Mouse (Mus musculus) limb, embryonic 11.5 days (tissue): ENCODE data around the gene Crygs. TPM values are rescaled to one million over a fixed set of nuclear protein-coding genes. Genes with fewer than 3 reads are reported as not detected.

Experiments
- ATAC-seq: fragments of 200-750 bp; cut with Nextera tagmentation; 2 replicates; pipeline ENCODE4 v1.8.0; 2017; ENCODE audit warnings: low read depth; ENCODE audit not compliant: insufficient number of reproducible peaks, low FRiP score, low TSS enrichment
- DNase-seq: peaks from one replicate; pipeline ENCODE4 v3.0.0-alpha.2; 2015; ENCODE audit warnings: low spot score
- H3K27ac ChIP-seq: fragments of 300-500 bp; sonication (generic); replicated peaks from 2 replicates; pipeline ENCODE4 v1.5.1; 2014; ENCODE audit warnings: low read depth, mild to moderate bottlenecking, low read length
- H3K27me3 ChIP-seq: fragments of 300-500 bp; sonication (generic); 2 replicates; pipeline ENCODE4 v1.6.1; 2014; ENCODE audit warnings: mild to moderate bottlenecking, low read length, mixed read lengths; ENCODE audit not compliant: control insufficient read depth, insufficient read depth
- H3K36me3 ChIP-seq: fragments of 300-500 bp; sonication (generic); 2 replicates; pipeline ENCODE4 v1.6.1; 2014; ENCODE audit warnings: mild to moderate bottlenecking, low read length, moderate library complexity, mixed read lengths; ENCODE audit not compliant: control insufficient read depth, insufficient read depth
- H3K4me1 ChIP-seq: fragments of 300-500 bp; sonication (generic); 2 replicates; pipeline ENCODE4 v1.6.1; 2014; ENCODE audit warnings: low read length, mixed read lengths; ENCODE audit not compliant: control insufficient read depth, insufficient read depth
- H3K4me2 ChIP-seq: fragments of 300-500 bp; sonication (generic); 2 replicates; pipeline ENCODE4 v1.6.1; 2014; ENCODE audit warnings: low read depth, mild to moderate bottlenecking, moderate library complexity; ENCODE audit not compliant: severe bottlenecking
- H3K4me3 ChIP-seq: fragments of 300-500 bp; sonication (generic); 2 replicates; pipeline ENCODE4 v1.5.1; 2014; ENCODE audit warnings: low read depth, low read length
- H3K9ac ChIP-seq: fragments of 300-500 bp; sonication (generic); 2 replicates; pipeline ENCODE4 v1.6.1; 2014; ENCODE audit warnings: mild to moderate bottlenecking, low read length
- H3K9me3 ChIP-seq: fragments of 300-500 bp; sonication (generic); 2 replicates; pipeline ENCODE4 v1.6.1; 2016; ENCODE audit warnings: low read length; ENCODE audit not compliant: control insufficient read depth
- WGBS: fragments of 180-500 bp; shearing (Covaris S2); extraction: QIAGEN DNeasy Blood & Tissue Kit; methylation state at CpG from one replicate; pipeline ENCODE4 v1.1.7; 2014; 5-methylcytosine and 5-hydroxymethylcytosine counted together
- polyA plus RNA-seq: library from polyadenylated mRNA; unstranded; fragments of >200 nt; fragmentation: Nextera tagmentation; extraction: Ambion mirVana; gene quantifications from 2 replicates; pipeline ENCODE4 v1.2.1, GENCODE M21; 2014

Crygs gene
- polyA plus RNA-seq, 1 experiment from 2014 or later, result not detected

- H3K9me3 ChIP-seq, result no peaks in the 10 kb centered on the region
- WGBS, result 5% methylated on average over 26 of the region's 26 CpGs
- DNase-seq (peak; percentile 84), ATAC-seq (peak; percentile 73)
- peak overlapping the region; percentile 85 for H3K4me2 ChIP-seq
- peak overlapping the region; percentile 71 for H3K9ac ChIP-seq
- peak overlapping the region; percentile 37 for H3K4me3 ChIP-seq
- no peak overlapping the region for H3K27ac ChIP-seq
- H3K4me1 ChIP-seq, result no peaks in the 10 kb centered on the region
- H3K27me3 ChIP-seq, result no peaks in the 10 kb centered on the region
- H3K36me3 ChIP-seq, result peaks cover 3% of the 10 kb centered on the region; the same call in 1 of the 2 replicates
Measured at GRCm38 (mm10) chr16:22844061-22844801, 32.9 kb upstream of the Crygs start.

DNA sequence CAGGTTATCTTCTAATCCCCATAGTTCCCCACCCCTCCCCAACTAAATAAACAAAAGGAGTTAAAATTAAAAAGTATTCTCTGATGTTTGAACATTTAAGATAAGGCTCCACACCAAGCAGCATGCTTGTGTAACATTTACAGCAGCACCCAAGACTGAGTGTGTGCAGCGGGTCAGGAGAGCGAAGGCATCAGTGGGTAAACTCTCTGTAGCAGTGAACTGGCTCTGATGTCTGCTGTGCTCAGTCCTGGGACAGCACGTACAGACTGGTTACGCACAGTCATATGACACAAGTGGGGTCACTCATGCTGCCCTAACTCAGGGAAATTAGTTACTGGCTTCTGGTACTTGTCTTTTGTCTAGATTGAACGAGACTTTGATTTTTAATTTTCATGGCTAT is 31.5 kb upstream of the Crygs start:
- H3K27ac ChIP-seq, result no peak overlapping the region
- WGBS, result 92% methylated on average over 5 of the region's 5 CpGs
- no peak overlapping the region for H3K9ac ChIP-seq
- peaks cover 6% of the 10 kb centered on the region; the same call in 1 of the 2 replicates for H3K36me3 ChIP-seq
- no peaks in the 10 kb centered on the region for H3K27me3 ChIP-seq
- no peak overlapping the region for H3K4me2 ChIP-seq
- H3K9me3 ChIP-seq, result no peaks in the 10 kb centered on the region
- no peak for DNase-seq
- H3K4me1 ChIP-seq, result no peaks in the 10 kb centered on the region
- no peak overlapping the region for H3K4me3 ChIP-seq
- ATAC-seq, result no peak

- H3K4me1 ChIP-seq, result no peaks in the 10 kb centered on the region
- no peak overlapping the region for H3K9ac ChIP-seq
- DNase-seq, result no peak
- no peak overlapping the region for H3K27ac ChIP-seq
- H3K4me3 ChIP-seq, result no peak overlapping the region
- ATAC-seq, result no peak
- H3K36me3 ChIP-seq, result peaks cover 6% of the 10 kb centered on the region; the same call in 1 of the 2 replicates
- no peak overlapping the region for H3K4me2 ChIP-seq
- 92% methylated on average over 3 of the region's 3 CpGs for WGBS
- H3K27me3 ChIP-seq, result no peaks in the 10 kb centered on the region
- H3K9me3 ChIP-seq, result no peaks in the 10 kb centered on the region
Measured at GRCm38 (mm10) chr16:22839146-22839857, 27.9 kb upstream of the Crygs start.

GRCm38 (mm10) chr16:22832932-22833525 is 21.7 kb upstream of the Crygs start:
- no peak for ATAC-seq
- no peaks in the 10 kb centered on the region for H3K4me1 ChIP-seq
- H3K27me3 ChIP-seq, result no peaks in the 10 kb centered on the region
- H3K4me3 ChIP-seq, result no peak overlapping the region
- 94% methylated on average over 3 of the region's 3 CpGs for WGBS
- H3K4me2 ChIP-seq, result no peak overlapping the region
- peaks cover 5% of the 10 kb centered on the region; the same call in 1 of the 2 replicates for H3K36me3 ChIP-seq
- no peak overlapping the region for H3K9ac ChIP-seq
- no peak overlapping the region for H3K27ac ChIP-seq
- no peak for DNase-seq
- H3K9me3 ChIP-seq, result no peaks in the 10 kb centered on the region

- Histone ChIP-seq H3K27ac (no peak overlapping the region), H3K9me3 (no peaks in the 10 kb centered on the region), H3K36me3 (peaks cover 4% of the 10 kb centered on the region), H3K4me1 (no peaks in the 10 kb centered on the region), H3K9ac (no peak overlapping the region), H3K4me3 (no peak overlapping the region), H3K27me3 (no peaks in the 10 kb centered on the region), H3K4me2 (no peak overlapping the region)
- peak; percentile 24 for DNase-seq
- WGBS, result 65% methylated on average over 8 of the region's 8 CpGs
- ATAC-seq, result no peak
Measured at GRCm38 (mm10) chr16:22820731-22821130, 9.4 kb upstream of the Crygs start.

DNA sequence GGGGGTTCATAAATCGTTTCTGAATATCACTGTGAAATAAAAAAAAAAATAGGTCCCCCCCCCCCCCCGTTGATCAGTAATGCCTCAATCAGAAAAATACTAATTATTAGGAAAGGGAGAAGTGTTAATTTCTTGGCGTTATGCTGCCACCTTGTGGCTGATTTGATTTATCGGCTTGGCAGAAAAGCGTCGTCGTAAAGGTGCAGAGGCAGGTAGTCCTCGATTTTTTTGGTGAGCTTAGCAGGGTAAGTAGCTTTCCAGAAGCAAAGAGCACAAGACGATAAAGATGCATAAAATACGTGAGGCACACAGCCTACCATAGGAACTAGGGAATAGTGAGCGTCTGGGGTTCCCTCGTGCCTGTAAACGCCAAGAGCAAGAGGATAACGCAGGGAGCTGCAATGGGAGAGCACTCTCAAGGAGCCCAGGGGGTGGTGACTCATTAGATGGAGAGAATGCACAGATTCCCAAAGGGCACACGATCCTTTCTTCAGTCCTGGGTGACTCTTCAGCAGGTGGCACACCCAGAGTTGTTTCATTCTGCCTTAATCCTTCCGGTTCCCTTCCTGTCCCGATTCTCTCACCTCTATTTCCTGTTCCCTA is 3.8 kb downstream of the Crygs start:
- ATAC-seq (no peak), DNase-seq (peak; percentile 70)
- Histone ChIP-seq H3K27ac (no peak overlapping the region), H3K9me3 (no peaks in the 10 kb centered on the region), H3K4me3 (no peak overlapping the region), H3K9ac (no peak overlapping the region), H3K4me1 (no peaks in the 10 kb centered on the region), H3K36me3 (no peaks in the 10 kb centered on the region), H3K27me3 (no peaks in the 10 kb centered on the region), H3K4me2 (no peak overlapping the region)
- 17% methylated on average over 17 of the region's 17 CpGs for WGBS

DNA sequence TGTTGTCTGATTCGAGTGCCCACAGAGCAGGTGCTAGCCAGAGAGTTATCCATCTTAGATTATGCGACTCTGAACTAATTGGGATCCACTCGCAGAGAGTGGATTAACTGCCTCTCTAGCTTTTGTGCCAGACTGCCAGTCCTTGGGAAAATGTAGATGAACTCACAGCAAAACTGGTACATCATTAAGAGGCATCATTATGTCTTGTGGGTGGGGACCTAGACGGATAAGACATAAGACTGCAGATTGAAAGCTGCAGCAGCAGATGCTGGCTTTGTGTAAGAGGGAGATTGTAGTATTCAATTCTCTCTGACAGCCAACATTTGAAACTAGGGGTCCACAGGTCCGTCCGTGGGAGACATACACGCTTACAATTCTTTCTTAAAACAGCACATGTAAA is 8.6 kb downstream of the Crygs start:
- Histone ChIP-seq H3K9me3 (no peaks in the 10 kb centered on the region), H3K27ac (no peak overlapping the region), H3K4me2 (no peak overlapping the region), H3K4me3 (no peak overlapping the region), H3K9ac (no peak overlapping the region), H3K36me3 (no peaks in the 10 kb centered on the region), H3K27me3 (no peaks in the 10 kb centered on the region), H3K4me1 (no peaks in the 10 kb centered on the region)
- ATAC-seq (no peak), DNase-seq (no peak)
- WGBS, result 85% methylated on average over 7 of the region's 7 CpGs

GRCm38 (mm10) chr16:22800849-22801109 is 10.6 kb downstream of the Crygs start:
- DNase-seq (no peak), ATAC-seq (no peak)
- Histone ChIP-seq H3K27ac (no peak overlapping the region), H3K36me3 (no peaks in the 10 kb centered on the region), H3K9ac (no peak overlapping the region), H3K4me1 (no peaks in the 10 kb centered on the region), H3K27me3 (no peaks in the 10 kb centered on the region), H3K9me3 (no peaks in the 10 kb centered on the region), H3K4me2 (no peak overlapping the region), H3K4me3 (no peak overlapping the region)
- 76% methylated on average over 5 of the region's 5 CpGs for WGBS
